Mouse (Mus musculus) cerebellum, adult 8-10 months (tissue): Measurements from ENCODE around the gene Olfr1047.
"Not testable (repeated sequence)": the region's sequence is repeated elsewhere in the genome, so short reads cannot be mapped to it uniquely, and the experiment has no call there.

Experiments used
- DNase-seq: peaks from one replicate; pipeline ENCODE4 v3.0.0; 2022

Gene Olfr1047

GRCm38 (mm10) chr2:86231301-86231700 lies at the start of gene Olfr1047:
Gene Olfr1047 (minus strand): TSS chr2:86231401.
- DNase-seq, result no peak

GRCm38 (mm10) chr2:86278988-86279387 lies 47.8 kb upstream of the Olfr1047 start, which contains the start of gene Olfr1051:
Gene Olfr1051 (minus strand): TSS chr2:86279088.
- not testable (repeated sequence) for DNase-seq

GRCm38 (mm10) chr2:86258228-86258627 lies 27.0 kb upstream of the Olfr1047 start, which contains the start of gene Olfr1049:
Gene Olfr1049 (minus strand): TSS chr2:86258328.
- not testable (repeated sequence) for DNase-seq

- DNase-seq, result no peak
Measured at GRCm38 (mm10) chr2:86240189-86240588, 9.0 kb upstream of the Olfr1047 start, which contains the start of gene Olfr1048. Gene Olfr1048 (minus strand): TSS chr2:86240289.

GRCm38 (mm10) chr2:86219214-86219613 lies 12.0 kb downstream of the Olfr1047 start, which contains the start of gene Olfr1046:
Gene Olfr1046 (minus strand): TSS chr2:86219314.
- no peak for DNase-seq

GRCm38 (mm10) chr2:86202909-86203308 lies 28.3 kb downstream of the Olfr1047 start, which contains the start of gene Olfr1045:
Gene Olfr1045 (minus strand): TSS chr2:86203009.
- no peak for DNase-seq

GRCm38 (mm10) chr2:86195863-86196262 lies 35.3 kb downstream of the Olfr1047 start:
- DNase-seq, result no peak

GRCm38 (mm10) chr2:86185583-86185982 lies 45.6 kb downstream of the Olfr1047 start, which contains the start of gene Olfr52:
Gene Olfr52 (minus strand): TSS chr2:86185683.
- no peak for DNase-seq

- DNase-seq, result no peak
Measured at GRCm38 (mm10) chr2:86179950-86180349, 51.3 kb downstream of the Olfr1047 start.

GRCm38 (mm10) chr2:86177720-86178119 lies 53.5 kb downstream of the Olfr1047 start, which contains the start of gene Olfr1044:
Gene Olfr1044 (minus strand): TSS chr2:86177820.
- no peak for DNase-seq
